Mouse (Mus musculus) hindbrain, postnatal 0 days (tissue): ENCODE measurements at regions not wholly inside any gene's neighbourhood (a gene's known extent, or its start where the extent isn't known, plus 50 kb on each side); places are given as distances from the start of the nearest gene placed in this dataset.
A peak's percentile ranks its signal among the peaks of the same experiment; 100 is the strongest.

Experiments used
- ATAC-seq: fragments of 200-750 bp; cut with Nextera tagmentation; 2 replicates; pipeline ENCODE4 v1.8.0; 2017; ENCODE audit warnings: mild to moderate bottlenecking, moderate TSS enrichment, moderate library complexity
- DNase-seq: peaks from one replicate; pipeline ENCODE4 v3.0.0-alpha.2; 2015; ENCODE audit warnings: low spot score
- H3K27ac ChIP-seq: fragments of 300-500 bp; sonication (generic); 2 replicates; pipeline ENCODE4 v1.5.1; 2014; ENCODE audit warnings: mild to moderate bottlenecking
- H3K27me3 ChIP-seq: fragments of 300-500 bp; sonication (generic); 2 replicates; pipeline ENCODE4 v1.6.1; 2014; ENCODE audit warnings: low read length, mixed read lengths; ENCODE audit not compliant: insufficient read depth
- H3K36me3 ChIP-seq: fragments of 300-500 bp; sonication (generic); 2 replicates; pipeline ENCODE4 v1.6.1; 2014; ENCODE audit warnings: low read length, mixed read lengths; ENCODE audit not compliant: insufficient read depth
- H3K4me1 ChIP-seq: fragments of 300-500 bp; sonication (generic); 2 replicates; pipeline ENCODE4 v1.6.1; 2014; ENCODE audit warnings: antibody characterized with exemption, low read length, mixed read lengths; ENCODE audit not compliant: insufficient read depth
- H3K4me2 ChIP-seq: fragments of 300-500 bp; sonication (generic); 2 replicates; pipeline ENCODE4 v1.6.1; 2014; ENCODE audit warnings: low read depth, mild to moderate bottlenecking, low read length, moderate library complexity, mixed read lengths
- H3K4me3 ChIP-seq: fragments of 300-500 bp; sonication (generic); 2 replicates; pipeline ENCODE4 v1.5.1; 2014; ENCODE audit warnings: low read length
- H3K9ac ChIP-seq: fragments of 300-500 bp; sonication (generic); replicated peaks from 2 replicates; pipeline ENCODE4 v1.6.1; 2014; ENCODE audit warnings: mild to moderate bottlenecking, low read length, moderate library complexity, mixed read lengths
- H3K9me3 ChIP-seq: fragments of 300-500 bp; sonication (generic); 2 replicates; pipeline ENCODE4 v1.6.1; 2016; ENCODE audit warnings: low read length, mixed read lengths
- CTCF ChIP-seq: IDR thresholded peaks from 2 replicates; pipeline ENCODE4 v1.5.1; 2016; ENCODE audit warnings: antibody characterized with exemption, control low read depth, low read depth
- WGBS: fragments of 180-500 bp; shearing (Covaris S2); extraction: QIAGEN DNeasy Blood & Tissue Kit; methylation state at CpG from one replicate; pipeline ENCODE4 v1.1.7; 2014; 5-methylcytosine and 5-hydroxymethylcytosine counted together

- no peak for DNase-seq
These were observed 120.2 kb upstream of the Mpp6 start for GRCm38 (mm10) chr6:49989585-49990521.

GRCm38 (mm10) chr6:49990522-49990858 is 119.6 kb upstream of the Mpp6 start:
- H3K27me3 ChIP-seq = no peaks in the 10 kb centered on the region
- no peaks in the 10 kb centered on the region for H3K4me1 ChIP-seq
- no peak overlapping the region for H3K9ac ChIP-seq
- H3K9me3 ChIP-seq = no peaks in the 10 kb centered on the region
- 52% methylated on average over 8 of the region's 8 CpGs for WGBS
- no peak overlapping the region for H3K4me2 ChIP-seq
- no peaks in the 10 kb centered on the region for H3K36me3 ChIP-seq
- DNase-seq = no peak
- H3K4me3 ChIP-seq = no peak overlapping the region
- no peak for TF ChIP-seq CTCF
- ATAC-seq = no peak
- no peak overlapping the region for H3K27ac ChIP-seq

More at GRCm38 (mm10) chr6:49989585-49990521, 120.2 kb upstream of the Mpp6 start:
- WGBS = 90% methylated on average over 9 of the region's 9 CpGs
- H3K4me3 ChIP-seq = no peak overlapping the region
- TF ChIP-seq CTCF = no peak
- no peaks in the 10 kb centered on the region for H3K27me3 ChIP-seq
- no peaks in the 10 kb centered on the region for H3K9me3 ChIP-seq
- H3K36me3 ChIP-seq = no peaks in the 10 kb centered on the region
- no peak for ATAC-seq
- H3K4me2 ChIP-seq = no peak overlapping the region
- no peaks in the 10 kb centered on the region for H3K4me1 ChIP-seq
- H3K9ac ChIP-seq = no peak overlapping the region
- H3K27ac ChIP-seq = no peak overlapping the region

GRCm38 (mm10) chr6:49999365-49999764 is 110.7 kb upstream of the Mpp6 start:
- H3K4me1 ChIP-seq = no peaks in the 10 kb centered on the region
- no peaks in the 10 kb centered on the region for H3K36me3 ChIP-seq
- ATAC-seq = peak; percentile 40; the same call in 1 of the 2 replicates
- no peak overlapping the region for H3K4me3 ChIP-seq
- 68% methylated on average over 11 of the region's 11 CpGs for WGBS
- H3K9ac ChIP-seq = no peak overlapping the region
- no peak overlapping the region for H3K4me2 ChIP-seq
- peak; percentile 29 for DNase-seq
- no peaks in the 10 kb centered on the region for H3K9me3 ChIP-seq
- H3K27me3 ChIP-seq = no peaks in the 10 kb centered on the region
- no peak for TF ChIP-seq CTCF
- H3K27ac ChIP-seq = no peak overlapping the region

- no peak for TF ChIP-seq CTCF
- Histone ChIP-seq H3K4me2 (no peak overlapping the region), H3K27ac (no peak overlapping the region), H3K36me3 (no peaks in the 10 kb centered on the region), H3K9ac (no peak overlapping the region), H3K4me1 (no peaks in the 10 kb centered on the region), H3K4me3 (no peak overlapping the region), H3K9me3 (no peaks in the 10 kb centered on the region), H3K27me3 (no peaks in the 10 kb centered on the region)
- ATAC-seq (no peak), DNase-seq (no peak)
- 79% methylated on average over 4 of the region's 4 CpGs for WGBS
These were observed 102.0 kb upstream of the Mpp6 start for GRCm38 (mm10) chr6:50008074-50008473.

GRCm38 (mm10) chr6:50008869-50009268 is 101.2 kb upstream of the Mpp6 start:
- H3K9ac ChIP-seq = no peak overlapping the region
- H3K36me3 ChIP-seq = no peaks in the 10 kb centered on the region
- H3K27ac ChIP-seq = no peak overlapping the region
- ATAC-seq (no peak), DNase-seq (no peak)
- no peaks in the 10 kb centered on the region; the same call in 1 of the 2 replicates for H3K4me1 ChIP-seq
- WGBS = 59% methylated on average over 3 of the region's 3 CpGs
- TF ChIP-seq CTCF = no peak
- no peaks in the 10 kb centered on the region for H3K9me3 ChIP-seq
- no peaks in the 10 kb centered on the region for H3K27me3 ChIP-seq
- H3K4me2 ChIP-seq = no peak overlapping the region
- no peak overlapping the region for H3K4me3 ChIP-seq

GRCm38 (mm10) chr6:50009339-50009738 is 100.7 kb upstream of the Mpp6 start:
- Histone ChIP-seq H3K36me3 (no peaks in the 10 kb centered on the region), H3K27me3 (no peaks in the 10 kb centered on the region), H3K4me2 (no peak overlapping the region), H3K4me3 (no peak overlapping the region), H3K9ac (no peak overlapping the region), H3K4me1 (no peaks in the 10 kb centered on the region; the same call in 1 of the 2 replicates), H3K9me3 (no peaks in the 10 kb centered on the region), H3K27ac (no peak overlapping the region)
- WGBS = 62% methylated on average over 7 of the region's 7 CpGs
- no peak for ATAC-seq
- DNase-seq = no peak
- no peak for TF ChIP-seq CTCF

- no peak overlapping the region for H3K9ac ChIP-seq
- DNase-seq = no peak
- H3K27me3 ChIP-seq = no peaks in the 10 kb centered on the region
- no peak overlapping the region for H3K27ac ChIP-seq
- no peak overlapping the region for H3K4me2 ChIP-seq
- WGBS = 59% methylated on average over 5 of the region's 5 CpGs
- H3K36me3 ChIP-seq = no peaks in the 10 kb centered on the region
- H3K9me3 ChIP-seq = no peaks in the 10 kb centered on the region
- no peak for ATAC-seq
- H3K4me3 ChIP-seq = no peak overlapping the region
- no peaks in the 10 kb centered on the region; the same call in 1 of the 2 replicates for H3K4me1 ChIP-seq
- TF ChIP-seq CTCF = no peak
These were observed 100.2 kb upstream of the Mpp6 start for GRCm38 (mm10) chr6:50009856-50010255.
